Mouse (Mus musculus): ENCODE measurements around the gene Wdr74. TPM values are rescaled to one million over a fixed set of nuclear protein-coding genes. Genes with fewer than 3 reads are reported as not detected.

Wdr74 gene
- polyA plus RNA-seq, 1 experiment from 2014 or later, result 40.0 TPM

Small RNA genes within 50 kb of the gene (microRNA-seq; reads per million reads assigned to microRNA genes)
- 0.98 reads per million for gene Mir6992

Other genes starting within 250 kb of the Wdr74 start
- gene Slc22a8, start 144.6 kb upstream of the Wdr74 start, polyA plus RNA-seq (2015; fragmentation: Nextera tagmentation; extraction: Ambion mirVana), result 2.4 and 2.6 TPM in 2 replicates
- 0.02 TPM in 1 of 2 replicates, not detected in the other for gene Slc22a6, start 117.8 kb upstream of the Wdr74 start, polyA plus RNA-seq (2015; fragmentation: Nextera tagmentation; extraction: Ambion mirVana)
- gene Chrm1, start 72.0 kb upstream of the Wdr74 start, polyA plus RNA-seq (2015; fragmentation: Nextera tagmentation; extraction: Ambion mirVana), result 0.02 TPM in 1 of 2 replicates, not detected in the other
- 133 and 137 TPM in 2 replicates for gene Slc3a2, start 12.5 kb upstream of the Wdr74 start, polyA plus RNA-seq (2015; fragmentation: Nextera tagmentation; extraction: Ambion mirVana)
- gene 1700092M07Rik, start 4.9 kb downstream of the Wdr74 start, polyA plus RNA-seq (2015; fragmentation: Nextera tagmentation; extraction: Ambion mirVana), result 0.45 and 0.63 TPM in 2 replicates
- gene Stx5a, start 5.6 kb downstream of the Wdr74 start, polyA plus RNA-seq (2015; fragmentation: Nextera tagmentation; extraction: Ambion mirVana), result 57.8 and 59.8 TPM in 2 replicates
- gene Nxf1, start 21.2 kb downstream of the Wdr74 start, polyA plus RNA-seq (2015; fragmentation: Nextera tagmentation; extraction: Ambion mirVana), result 77.8 and 87.7 TPM in 2 replicates
- gene Tmem223, start 35.2 kb downstream of the Wdr74 start, polyA plus RNA-seq (2015; fragmentation: Nextera tagmentation; extraction: Ambion mirVana), result 48.1 and 50.9 TPM in 2 replicates
- 90.9 and 93.7 TPM in 2 replicates for gene Tmem179b, start 38.6 kb downstream of the Wdr74 start, polyA plus RNA-seq (2015; fragmentation: Nextera tagmentation; extraction: Ambion mirVana)
- 10.0 and 11.0 TPM in 2 replicates for gene Taf6l, start 50.6 kb downstream of the Wdr74 start, polyA plus RNA-seq (2015; fragmentation: Nextera tagmentation; extraction: Ambion mirVana)
- 56.4 and 64.8 TPM in 2 replicates for gene Polr2g, start 62.8 kb downstream of the Wdr74 start, polyA plus RNA-seq (2015; fragmentation: Nextera tagmentation; extraction: Ambion mirVana)
- gene Zbtb3, start 66.7 kb downstream of the Wdr74 start, polyA plus RNA-seq (2015; fragmentation: Nextera tagmentation; extraction: Ambion mirVana), result 1.0 and 1.5 TPM in 2 replicates
- 21.6 and 22.9 TPM in 2 replicates for gene Ttc9c, start 83.5 kb downstream of the Wdr74 start, polyA plus RNA-seq (2015; fragmentation: Nextera tagmentation; extraction: Ambion mirVana)
- 1.8 and 2.1 TPM in 2 replicates for gene Hnrnpul2, start 84.2 kb downstream of the Wdr74 start, polyA plus RNA-seq (2015; fragmentation: Nextera tagmentation; extraction: Ambion mirVana)
- gene AC129217.1, start 93.9 kb downstream of the Wdr74 start, polyA plus RNA-seq (2015; fragmentation: Nextera tagmentation; extraction: Ambion mirVana), result not detected in 2 replicates
- 27.1 and 29.3 TPM in 2 replicates for gene Bscl2, start 101.6 kb downstream of the Wdr74 start, polyA plus RNA-seq (2015; fragmentation: Nextera tagmentation; extraction: Ambion mirVana)
- 0.22 and 0.51 TPM in 2 replicates for gene Gng3, start 103.4 kb downstream of the Wdr74 start, polyA plus RNA-seq (2015; fragmentation: Nextera tagmentation; extraction: Ambion mirVana)
- 0.06 and 0.35 TPM in 2 replicates for gene Lrrn4cl, start 114.9 kb downstream of the Wdr74 start, polyA plus RNA-seq (2015; fragmentation: Nextera tagmentation; extraction: Ambion mirVana)
- gene Ubxn1, start 135.7 kb downstream of the Wdr74 start, polyA plus RNA-seq (2015; fragmentation: Nextera tagmentation; extraction: Ambion mirVana), result 90.5 and 92.7 TPM in 2 replicates
- 27.9 and 29.6 TPM in 2 replicates for gene Uqcc3, start 145.1 kb downstream of the Wdr74 start, polyA plus RNA-seq (2015; fragmentation: Nextera tagmentation; extraction: Ambion mirVana)
- gene Lbhd1, start 147.9 kb downstream of the Wdr74 start, polyA plus RNA-seq (2015; fragmentation: Nextera tagmentation; extraction: Ambion mirVana), result 29.6 and 41.8 TPM in 2 replicates
- gene Gm49403, start 148.1 kb downstream of the Wdr74 start, polyA plus RNA-seq (2015; fragmentation: Nextera tagmentation; extraction: Ambion mirVana), result not detected in 2 replicates
- gene 1810009A15Rik, start 153.0 kb downstream of the Wdr74 start, polyA plus RNA-seq (2015; fragmentation: Nextera tagmentation; extraction: Ambion mirVana), result 38.6 and 43.2 TPM in 2 replicates
- gene Gm49416, start 153.1 kb downstream of the Wdr74 start, polyA plus RNA-seq (2015; fragmentation: Nextera tagmentation; extraction: Ambion mirVana), result not detected in 2 replicates
- gene Ints5, start 157.2 kb downstream of the Wdr74 start, polyA plus RNA-seq (2015; fragmentation: Nextera tagmentation; extraction: Ambion mirVana), result 18.3 and 21.1 TPM in 2 replicates
- gene Ganab, start 162.2 kb downstream of the Wdr74 start, polyA plus RNA-seq (2015; fragmentation: Nextera tagmentation; extraction: Ambion mirVana), result 50.3 and 50.8 TPM in 2 replicates
- 19.8 and 20.5 TPM in 2 replicates for gene B3gat3, start 184.5 kb downstream of the Wdr74 start, polyA plus RNA-seq (2015; fragmentation: Nextera tagmentation; extraction: Ambion mirVana)
- 2.4 and 2.6 TPM in 2 replicates for gene Rom1, start 193.5 kb downstream of the Wdr74 start, polyA plus RNA-seq (2015; fragmentation: Nextera tagmentation; extraction: Ambion mirVana)
- 11.4 and 12.8 TPM in 2 replicates for gene Eml3, start 193.7 kb downstream of the Wdr74 start, polyA plus RNA-seq (2015; fragmentation: Nextera tagmentation; extraction: Ambion mirVana)
- gene Mta2, start 206.0 kb downstream of the Wdr74 start, polyA plus RNA-seq (2015; fragmentation: Nextera tagmentation; extraction: Ambion mirVana), result 73.9 and 82.3 TPM in 2 replicates
- 12.6 and 12.9 TPM in 2 replicates for gene Tut1, start 218.0 kb downstream of the Wdr74 start, polyA plus RNA-seq (2015; fragmentation: Nextera tagmentation; extraction: Ambion mirVana)
- 153 and 172 TPM in 2 replicates for gene Eef1g, start 231.2 kb downstream of the Wdr74 start, polyA plus RNA-seq (2015; fragmentation: Nextera tagmentation; extraction: Ambion mirVana)

Measured in liver, embryonic 16.5 days (tissue).